Mouse (Mus musculus) lung, postnatal 0 days (tissue): ENCODE results near the gene Nol3.

ENCODE experiments used
- CTCF ChIP-seq: IDR thresholded peaks from 2 replicates; pipeline ENCODE4 v1.5.1; 2016; ENCODE audit warnings: antibody characterized with exemption, mild to moderate bottlenecking
- EP300 ChIP-seq: IDR thresholded peaks from 2 replicates; pipeline ENCODE4 v1.6.1; 2016; ENCODE audit warnings: antibody characterized with exemption, mild to moderate bottlenecking, control low read depth

- TF ChIP-seq CTCF (no peak), EP300 (no peak)
Observed at GRCm38 (mm10) chr8:105310118-105310517, 34.2 kb downstream of the Nol3 start.
